Mouse (Mus musculus) C2C12 (cell line): ENCODE results near the gene Gm21976.

Source experiments
- CTCF ChIP-seq: IDR thresholded peaks from one replicate; pipeline ENCODE4 v1.5.1; 2011; ENCODE audit not compliant: control insufficient read depth, insufficient read depth, insufficient read length
- FOSL1 ChIP-seq: IDR thresholded peaks from one replicate; pipeline ENCODE4 v1.8.0; 2011; ENCODE audit warnings: mild to moderate bottlenecking, low read length; ENCODE audit not compliant: poor library complexity, insufficient read depth, severe bottlenecking
- USF1 ChIP-seq: IDR thresholded peaks from one replicate; pipeline ENCODE4 v1.6.1; 2011; ENCODE audit warnings: low read depth, mild to moderate bottlenecking, control low read depth, moderate library complexity

GRCm38 (mm10) chr13:98356176-98356972, 76.7 kb downstream of the Gm21976 start:
- TF ChIP-seq CTCF (no peak), USF1 (no peak), FOSL1 (no peak)
